Mouse (Mus musculus) ovary, adult 18-20 months (tissue): Measurements from ENCODE around the gene Klhl6.
"Not testable (repeated sequence)": the region's sequence is repeated elsewhere in the genome, so short reads cannot be mapped to it uniquely, and the experiment has no call there.

ENCODE experiments used
- DNase-seq: peaks from one replicate; pipeline ENCODE4 v3.0.0; 2022; ENCODE audit warnings: low spot score, mixed read lengths

Gene Klhl6

DNA sequence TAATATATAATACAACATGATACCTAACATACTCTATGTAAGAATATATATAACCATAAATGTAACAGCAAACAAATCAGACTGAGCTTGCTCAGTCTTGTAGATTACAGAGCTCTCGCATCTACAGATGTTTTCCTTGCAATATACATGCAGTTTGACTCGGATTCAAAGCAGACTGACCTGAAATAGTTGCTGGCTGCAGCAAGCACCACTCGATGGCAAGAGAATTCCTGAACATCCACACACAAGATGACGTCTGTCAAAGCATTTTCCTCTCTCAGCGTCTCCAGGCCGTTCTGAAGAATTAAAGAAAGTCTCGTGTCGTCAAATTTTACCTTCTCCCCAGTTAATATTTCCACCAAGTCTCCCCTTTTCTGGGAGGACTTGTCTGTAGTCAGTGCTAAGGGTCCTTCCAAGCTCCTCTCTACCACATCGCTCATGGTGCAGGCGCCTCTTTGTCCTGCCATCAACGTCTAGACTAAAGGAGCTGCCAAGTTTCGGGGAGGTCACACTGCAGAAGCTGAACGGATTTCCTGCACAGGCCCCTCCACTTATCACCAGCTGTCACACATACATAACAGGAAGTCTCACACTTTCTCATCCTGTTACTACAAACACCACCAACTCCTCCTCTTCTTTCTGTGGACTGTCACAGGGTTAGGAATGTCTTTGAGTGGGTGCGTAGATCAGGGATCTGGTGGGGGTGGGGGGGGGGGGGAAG, at the start of gene Klhl6:
Klhl6 (minus strand) TSS at position 501 of the 721 bp plus-strand sequence.
- peak; percentile 5 for DNase-seq

DNA sequence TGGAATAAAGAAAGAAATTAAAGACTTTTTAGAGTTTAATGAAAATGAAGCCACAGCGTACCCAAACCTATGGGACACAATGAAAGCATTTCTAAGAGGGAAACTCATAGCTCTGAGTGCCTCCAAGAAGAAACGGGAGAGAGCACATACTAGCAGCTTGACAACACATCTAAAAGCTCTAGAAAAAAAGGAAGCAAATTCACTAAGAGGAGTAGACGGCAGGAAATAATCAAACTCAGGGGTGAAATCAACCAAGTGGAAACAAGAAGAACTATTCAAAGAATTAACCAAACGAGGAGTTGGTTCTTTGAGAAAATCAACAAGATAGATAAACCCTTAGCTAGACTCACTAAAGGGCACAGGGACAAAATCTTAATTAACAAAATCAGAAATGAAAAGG, 44.4 kb upstream of the Klhl6 start:
- not testable (repeated sequence) for DNase-seq

DNA sequence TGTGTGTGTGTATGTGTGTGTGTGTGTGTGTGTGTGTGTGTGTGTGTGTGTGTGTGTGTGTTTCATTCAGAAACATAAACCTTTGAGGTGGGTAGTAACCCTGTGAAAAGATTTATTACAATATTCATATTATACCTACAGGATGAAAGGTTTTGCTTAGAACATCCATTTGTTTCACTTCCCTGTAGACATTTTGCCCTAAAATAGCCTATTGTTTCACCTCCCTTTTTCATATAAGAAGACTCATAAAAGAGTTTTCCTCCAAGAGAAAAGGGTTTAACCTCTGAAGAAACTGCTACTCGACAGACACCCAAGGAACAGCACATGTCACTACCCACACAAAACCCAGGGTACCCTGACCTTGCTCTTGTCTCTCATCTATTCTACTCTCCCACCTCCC, 40.0 kb upstream of the Klhl6 start:
- no peak for DNase-seq

DNA sequence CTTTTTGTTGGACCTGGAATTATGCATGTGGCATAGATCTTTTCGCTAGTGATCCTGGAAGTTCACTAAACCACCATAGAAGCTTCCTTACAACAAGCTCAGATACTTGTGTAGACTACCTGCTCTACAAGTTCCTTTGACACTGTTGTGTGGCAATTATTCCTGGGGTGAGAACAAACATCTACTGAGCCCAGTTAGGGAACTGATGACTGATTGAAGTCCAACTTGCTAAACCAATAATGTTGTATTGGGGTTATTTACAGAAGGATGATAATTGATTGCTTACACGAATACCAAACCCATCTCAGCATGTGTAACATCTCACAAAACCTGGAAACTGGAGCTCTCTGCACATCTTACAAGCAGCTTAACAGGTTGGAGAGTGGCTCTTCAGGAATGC, 39.0 kb upstream of the Klhl6 start:
- DNase-seq: no peak

DNA sequence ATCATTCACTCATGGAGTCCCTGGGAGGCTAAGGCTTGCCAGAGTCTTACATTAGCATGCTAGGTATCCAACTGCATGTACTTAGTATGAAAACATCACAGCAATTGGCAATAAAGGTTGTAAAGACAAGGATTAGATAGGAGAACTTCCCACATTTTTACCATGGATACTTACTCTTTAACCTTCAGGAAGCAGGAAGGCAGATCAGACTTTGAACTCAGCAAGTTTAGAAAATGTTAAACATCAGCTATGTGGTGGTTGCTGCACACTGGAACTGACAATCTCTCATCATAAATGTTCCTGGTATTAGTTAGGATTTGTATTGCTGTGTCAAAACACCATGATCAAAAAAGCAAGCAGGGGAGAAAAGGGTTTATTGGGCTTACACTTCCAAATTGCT, 29.8 kb upstream of the Klhl6 start:
- no peak for DNase-seq

DNA sequence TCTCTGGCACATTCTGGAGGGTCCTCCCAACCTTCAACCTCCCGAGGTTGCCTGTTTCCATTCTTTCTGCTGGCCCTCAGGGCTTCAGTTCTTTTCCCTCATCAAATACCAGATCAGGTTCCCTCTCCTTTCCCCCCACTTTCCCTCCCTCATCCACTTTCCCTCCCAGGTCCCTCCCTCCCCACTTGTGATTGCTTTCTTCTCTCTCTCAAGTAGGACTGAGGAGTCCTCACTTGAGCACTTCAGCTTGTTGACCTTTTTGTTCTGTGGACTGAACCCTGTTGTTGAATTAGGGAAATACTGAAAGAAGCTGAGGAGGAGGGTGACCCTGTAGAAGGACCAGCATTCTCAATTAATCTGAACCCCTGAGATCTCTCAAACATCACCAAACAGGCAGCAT, 23.2 kb upstream of the Klhl6 start:
- no peak for DNase-seq

DNA sequence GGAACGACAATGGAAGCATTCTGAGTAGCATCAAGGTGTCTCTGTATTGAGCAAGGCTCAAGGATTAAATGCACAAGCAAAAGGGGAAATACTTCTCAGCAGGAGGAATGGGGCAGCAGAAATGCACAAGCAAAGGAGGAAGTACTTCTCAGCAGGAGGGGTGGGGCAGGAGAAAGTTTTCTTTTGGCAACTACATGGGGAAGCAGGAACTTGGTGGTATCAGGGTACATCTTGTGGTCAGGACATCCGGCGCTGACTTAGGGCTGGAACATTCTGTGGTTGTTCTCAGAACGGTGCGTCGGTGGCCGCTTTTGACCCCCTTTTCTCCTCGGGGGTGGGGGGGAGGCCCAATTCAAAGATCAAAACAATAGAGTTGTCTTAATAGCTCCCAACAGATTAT, 17.4 kb upstream of the Klhl6 start:
- DNase-seq: not testable (repeated sequence)

DNA sequence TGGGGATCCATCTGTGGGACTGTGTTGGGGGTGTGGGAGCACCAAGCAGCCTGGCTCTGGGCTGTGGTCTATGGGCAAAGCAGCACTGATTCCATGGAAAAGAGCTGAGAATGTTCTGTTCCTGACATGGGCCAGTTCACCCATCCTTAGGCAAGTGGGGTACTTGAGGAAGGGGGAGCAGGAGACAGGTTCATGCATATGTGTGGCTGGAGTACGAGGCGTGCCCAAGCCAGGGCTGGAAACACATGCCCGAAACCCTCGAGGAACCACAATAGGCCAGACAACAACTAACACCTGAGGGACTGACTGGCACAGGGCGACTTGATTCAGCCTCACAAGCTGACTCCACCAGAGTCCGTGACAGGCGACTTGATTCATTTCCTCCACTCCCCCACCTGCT, 14.8 kb upstream of the Klhl6 start:
- DNase-seq: no peak

DNA sequence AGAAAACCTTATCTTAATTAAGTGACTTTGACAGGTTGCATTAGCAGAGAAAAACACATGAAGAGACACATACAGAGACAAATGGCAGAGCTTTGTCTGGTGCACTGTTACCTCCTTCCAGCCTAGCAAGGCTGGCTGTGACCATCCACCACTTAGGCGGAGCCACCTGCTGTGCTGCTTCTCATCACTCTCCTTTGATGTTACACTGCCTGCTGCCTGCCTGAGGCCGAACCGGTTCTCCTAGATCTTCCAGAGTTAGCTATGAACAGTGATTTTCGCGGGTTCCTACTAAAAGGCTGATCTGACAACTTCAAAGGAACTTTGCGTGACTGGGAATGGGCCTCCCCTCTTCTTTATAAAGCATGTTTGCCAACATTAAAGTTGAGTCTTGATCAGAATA, 14.1 kb upstream of the Klhl6 start:
- DNase-seq: not testable (repeated sequence)

DNA sequence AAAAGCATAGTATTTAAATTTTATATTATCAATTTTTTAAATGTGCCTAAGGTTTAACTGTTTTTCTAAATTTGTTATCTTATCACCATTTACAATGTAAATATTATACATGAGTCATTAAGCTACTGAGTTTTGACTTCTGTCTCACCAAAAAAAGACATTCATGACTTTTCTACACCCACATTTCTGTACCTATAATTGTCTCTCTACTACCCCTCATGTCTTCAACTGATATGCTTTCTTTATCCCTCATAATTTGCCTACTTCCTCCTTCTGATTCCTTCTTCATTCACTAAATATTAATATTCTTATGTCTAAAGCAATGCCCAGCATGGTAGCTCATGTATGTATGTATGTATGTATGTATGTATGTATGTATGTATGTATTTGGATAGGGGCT, 13.0 kb upstream of the Klhl6 start:
- no peak for DNase-seq

DNA sequence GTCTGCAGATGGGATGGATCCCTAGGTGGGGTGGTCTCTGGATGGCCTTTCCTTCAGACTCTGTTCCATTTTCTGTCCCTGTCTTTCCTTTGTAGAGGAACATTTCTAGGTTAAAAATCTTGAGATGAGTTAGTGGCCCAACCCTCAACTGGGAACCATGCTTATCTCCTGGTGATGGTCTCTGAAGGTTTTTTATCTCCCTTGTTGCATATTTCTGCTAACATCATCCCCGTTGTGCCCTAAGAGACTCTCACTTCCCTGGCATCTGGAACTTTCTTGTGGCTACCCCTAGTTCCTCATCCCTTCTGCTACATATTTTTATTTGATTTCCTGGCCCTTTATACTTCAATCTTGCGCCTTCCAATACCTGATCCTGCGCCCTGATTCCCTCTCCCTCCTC, 10.4 kb upstream of the Klhl6 start:
- DNase-seq: no peak

DNA sequence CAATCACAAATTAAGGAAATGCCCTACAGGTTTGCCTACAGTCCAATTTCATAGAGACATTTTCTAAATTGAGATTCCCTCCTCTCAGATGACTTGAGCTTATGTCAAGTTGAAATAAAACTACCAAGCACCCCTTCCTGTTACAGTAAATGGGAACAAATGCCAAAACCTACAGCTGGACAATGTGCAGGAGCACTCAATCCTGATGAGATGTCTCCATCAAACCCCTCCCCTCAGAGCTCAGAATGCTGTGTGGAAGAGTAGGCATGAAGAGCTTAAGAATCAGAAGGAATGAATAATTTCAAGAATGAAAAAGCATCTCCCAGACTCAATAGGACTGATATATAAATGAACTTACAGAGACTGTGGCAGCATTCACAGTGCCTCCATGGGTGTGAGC, 7.7 kb upstream of the Klhl6 start:
- DNase-seq: no peak

DNA sequence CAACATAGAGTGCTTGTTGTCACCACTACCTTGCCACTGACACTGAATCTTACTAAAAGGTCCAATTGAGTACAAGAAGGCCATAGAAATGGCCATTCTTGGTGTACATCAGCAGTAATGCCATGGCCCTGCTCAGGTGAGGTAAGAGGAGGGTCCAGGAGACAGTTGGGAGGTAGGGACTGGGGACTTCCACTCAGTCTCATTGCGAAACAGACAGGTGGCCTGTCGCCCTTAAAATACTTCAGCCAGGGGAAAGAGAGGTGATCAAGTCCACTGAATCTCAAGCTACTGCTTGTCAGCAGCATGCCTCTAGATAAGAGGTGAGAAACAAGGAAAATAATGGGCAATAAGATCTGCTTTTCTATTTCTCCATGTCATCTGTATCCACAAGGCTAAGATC, 4.8 kb upstream of the Klhl6 start:
- no peak for DNase-seq

DNA sequence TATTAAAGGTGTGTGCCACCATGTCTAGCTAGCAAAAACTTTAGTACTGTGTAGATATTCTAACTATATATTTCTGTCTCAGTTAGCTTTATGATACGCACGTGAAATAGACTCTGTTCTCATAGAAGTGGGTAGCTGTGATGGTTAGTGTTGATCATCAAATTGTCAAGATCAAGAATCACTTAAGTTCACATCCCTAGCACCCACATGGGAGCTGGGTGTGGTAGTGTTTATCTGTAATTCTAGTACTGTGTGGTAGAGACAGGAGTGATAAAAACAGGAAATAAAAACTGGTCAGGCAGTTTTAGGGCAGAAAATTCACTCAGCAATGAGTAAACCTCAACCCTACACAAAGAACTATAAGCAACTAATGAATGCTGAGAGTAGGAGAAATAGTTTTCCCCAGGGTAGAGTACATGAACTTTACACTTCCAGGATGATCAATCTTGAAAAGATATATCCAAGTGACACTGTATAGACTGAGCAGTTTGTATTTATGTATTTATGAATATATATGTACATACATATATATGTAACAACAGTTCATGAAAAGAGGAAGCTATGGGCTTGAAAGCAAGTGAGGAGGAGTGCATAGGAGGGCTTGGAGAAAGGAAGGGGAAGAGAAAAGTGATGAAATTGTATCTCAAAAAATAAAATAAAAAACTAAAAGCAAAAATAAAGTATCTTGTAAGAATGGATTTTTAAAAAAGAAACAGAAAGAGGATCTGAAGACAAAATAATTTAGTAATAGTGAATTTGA, 2.2 kb upstream of the Klhl6 start:
- DNase-seq: no peak

DNA sequence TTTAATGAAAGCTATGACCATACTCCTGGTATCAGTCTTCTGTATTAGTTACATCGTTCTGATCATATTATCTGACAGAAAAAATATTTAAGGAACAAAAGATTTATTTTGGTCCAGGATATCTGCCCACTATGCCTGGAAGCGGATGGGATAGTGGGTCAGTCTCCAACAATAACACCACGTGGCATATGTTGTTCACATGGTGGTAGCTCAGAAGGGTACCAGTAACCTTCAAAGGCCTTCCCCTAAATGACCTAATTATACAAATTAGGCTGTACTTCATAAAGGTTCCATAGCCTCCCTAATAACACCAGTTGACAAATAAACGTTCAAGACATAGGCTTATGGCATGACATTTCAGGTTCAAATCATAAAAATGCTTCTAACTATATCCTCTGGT, 722 bp upstream of the Klhl6 start:
- no peak for DNase-seq

DNA sequence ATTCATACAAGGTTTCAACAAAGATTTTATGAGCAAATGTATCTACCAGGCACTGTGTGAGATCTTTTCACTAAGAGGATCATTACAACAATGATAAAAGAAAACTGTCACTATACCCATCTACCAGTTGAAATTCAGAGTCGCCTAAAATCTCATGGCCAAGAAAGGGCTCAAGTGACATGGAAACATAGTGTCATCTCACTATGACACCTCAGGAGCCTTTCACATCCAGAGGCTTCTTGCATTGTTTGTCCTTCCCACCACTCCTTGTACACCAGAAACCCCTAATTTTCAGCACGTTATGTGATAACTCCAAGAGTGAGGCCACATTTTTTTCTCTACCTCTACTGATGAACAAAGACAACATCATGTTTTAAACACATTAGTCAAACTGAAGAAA, 1.2 kb downstream of the Klhl6 start:
- no peak for DNase-seq

DNA sequence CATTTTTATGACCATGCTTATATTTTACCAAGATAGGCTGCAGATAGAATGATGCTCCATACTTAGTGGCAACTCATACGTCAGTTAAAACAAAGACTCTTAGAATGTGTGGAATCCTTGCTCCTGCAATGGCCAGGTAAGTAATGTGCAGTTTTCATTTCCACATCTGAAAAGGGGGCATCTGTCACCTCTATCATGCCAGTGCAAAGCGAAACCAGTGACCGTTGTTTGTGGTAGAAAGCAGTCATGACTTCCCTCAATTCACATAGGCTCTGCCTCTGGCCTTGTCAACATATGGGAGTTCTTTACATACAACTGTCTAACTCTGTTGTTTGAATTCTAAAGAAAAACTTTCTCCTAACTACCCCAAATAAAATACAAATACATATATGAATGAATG, 1.8 kb downstream of the Klhl6 start:
- DNase-seq: no peak

DNA sequence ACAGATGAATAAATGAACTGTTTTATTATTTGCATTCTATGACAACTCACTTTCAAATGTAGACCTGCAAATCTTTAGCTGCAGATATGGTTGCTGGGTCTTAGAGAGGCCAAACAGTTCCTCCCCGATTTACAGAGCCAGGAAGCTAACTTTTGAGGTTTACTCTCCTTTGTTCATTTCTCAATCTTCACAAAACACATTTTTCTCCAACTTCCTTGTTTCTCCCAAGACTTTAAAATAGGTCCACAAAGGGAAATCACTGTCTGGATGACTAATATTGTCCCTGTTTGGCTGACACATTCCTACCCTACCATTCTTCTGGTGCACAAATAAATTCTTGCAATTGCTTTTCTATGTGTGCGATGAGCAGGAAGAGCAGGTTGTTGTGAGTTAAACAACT, 3.1 kb downstream of the Klhl6 start:
- DNase-seq: no peak

DNA sequence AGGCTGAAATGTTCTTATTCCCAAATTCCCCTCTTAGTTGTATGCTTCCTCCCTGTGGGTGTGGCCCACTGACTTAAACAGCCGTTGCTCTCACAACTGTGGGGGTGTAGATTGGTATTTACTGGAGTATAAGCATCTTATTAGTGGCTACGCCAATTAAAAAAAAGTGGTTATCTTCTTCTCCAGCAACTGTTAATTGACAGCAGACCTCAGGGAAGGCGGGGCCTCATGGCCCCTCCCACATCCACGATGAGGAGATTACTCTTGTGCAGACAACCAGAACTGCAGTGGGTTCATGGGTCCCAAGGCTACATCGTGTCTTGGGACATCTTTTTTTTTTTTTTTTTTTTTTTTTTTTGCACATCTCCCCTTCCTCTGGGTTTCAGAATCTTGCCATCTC, 5.6 kb downstream of the Klhl6 start:
- DNase-seq: no peak

DNA sequence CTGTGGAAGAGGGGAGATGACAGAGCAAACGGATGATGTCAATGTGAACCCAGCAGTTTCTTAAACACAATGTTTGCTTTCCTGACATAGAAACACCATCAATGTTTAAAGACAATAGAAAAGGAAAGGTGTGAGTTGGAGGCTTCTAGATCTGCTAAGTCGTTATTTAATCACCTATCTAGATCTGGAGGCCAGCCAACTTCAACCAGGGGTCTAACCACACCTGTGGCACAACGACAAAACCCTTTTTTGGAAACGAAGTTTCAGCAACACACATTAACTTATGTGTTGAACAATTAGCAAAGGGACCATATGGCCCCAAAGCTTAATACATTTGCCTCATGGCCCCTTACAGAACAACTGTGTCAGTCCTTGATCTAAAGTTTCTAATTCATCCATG, 6.0 kb downstream of the Klhl6 start:
- no peak for DNase-seq

DNA sequence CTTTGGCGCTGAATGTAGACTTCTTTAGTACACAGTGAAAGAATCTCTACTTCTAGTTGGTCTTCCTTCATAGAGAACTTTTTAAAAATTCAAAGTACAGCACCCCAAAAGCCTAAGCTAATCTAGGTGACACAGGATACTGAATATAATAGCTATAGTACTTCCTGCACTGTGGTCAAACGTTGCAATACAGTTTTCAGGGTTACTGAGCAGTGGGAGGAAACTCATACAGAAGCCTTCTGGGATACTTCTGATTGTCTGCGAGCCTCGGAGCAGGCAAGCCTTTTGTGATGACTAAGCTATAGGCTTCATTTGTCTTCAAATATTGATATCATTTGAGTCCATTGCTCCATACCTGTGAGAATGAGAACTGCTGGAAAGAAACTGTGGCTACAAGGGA, 7.4 kb downstream of the Klhl6 start:
- DNase-seq: no peak

DNA sequence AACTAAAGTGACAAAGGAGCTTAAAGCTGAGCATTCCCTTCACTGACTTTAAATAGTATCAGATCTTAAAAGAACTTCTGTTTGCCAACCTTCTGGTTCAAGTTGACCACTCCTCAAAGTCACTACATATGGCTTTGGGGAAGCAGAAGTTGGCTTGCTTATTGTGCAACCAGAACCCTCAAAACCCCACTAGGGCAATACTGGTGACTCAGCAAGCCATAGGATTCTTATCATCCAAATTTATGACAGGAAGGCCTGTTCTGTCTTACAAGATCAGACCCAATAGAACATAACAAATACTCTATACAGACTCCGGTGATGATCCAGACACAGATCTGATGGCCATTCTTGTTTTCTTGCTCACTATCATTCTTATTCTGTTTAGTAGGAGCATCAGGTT, 9.4 kb downstream of the Klhl6 start:
- DNase-seq: no peak

DNA sequence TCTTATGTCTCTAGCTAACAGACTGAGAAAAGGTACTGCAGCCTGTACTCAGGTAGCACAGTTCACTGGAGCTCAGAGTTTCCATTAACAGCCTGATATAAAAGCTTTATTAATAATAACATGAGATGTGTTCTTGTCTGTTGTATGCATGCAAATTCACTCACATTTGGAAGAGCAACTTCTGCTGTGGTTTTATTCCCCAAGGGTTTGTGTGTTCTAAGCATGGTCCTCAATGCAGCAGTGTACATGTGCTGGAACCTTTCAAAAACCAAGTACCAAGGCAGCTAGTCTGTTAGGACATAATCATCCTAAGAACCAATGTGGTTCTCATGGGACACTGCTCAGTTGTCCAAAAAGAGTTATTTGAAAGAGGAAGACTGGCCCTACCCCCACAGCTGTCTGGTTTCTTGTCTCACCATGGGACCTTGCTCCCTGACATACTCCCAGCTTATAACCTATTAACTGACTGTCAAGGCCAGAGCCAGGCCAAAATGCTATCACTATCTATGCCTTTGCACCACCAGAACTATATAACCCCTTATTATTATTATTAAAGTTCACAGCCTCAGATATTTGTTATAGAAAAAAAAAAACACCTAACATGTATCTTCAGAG, 10.0 kb downstream of the Klhl6 start:
- no peak for DNase-seq
